Mouse (Mus musculus) liver, embryonic 12.5 days (tissue): ENCODE data around the gene Mrpl3. TPM values are rescaled to one million over a fixed set of nuclear protein-coding genes. Genes with fewer than 3 reads are reported as not detected.

Experiments
- ATAC-seq: fragments of 200-750 bp; cut with Nextera tagmentation; 2 replicates; pipeline ENCODE4 v1.8.0; 2017; ENCODE audit warnings: moderate number of reproducible peaks, mild to moderate bottlenecking, moderate library complexity
- H3K27ac ChIP-seq: fragments of 300-500 bp; sonication (generic); 2 replicates; pipeline ENCODE4 v1.5.1; 2016; ENCODE audit warnings: mild to moderate bottlenecking
- H3K27me3 ChIP-seq: fragments of 300-500 bp; sonication (generic); replicated peaks from 2 replicates; pipeline ENCODE4 v1.6.1; 2016; ENCODE audit warnings: mild to moderate bottlenecking, moderate library complexity
- H3K36me3 ChIP-seq: fragments of 300-500 bp; sonication (generic); 2 replicates; pipeline ENCODE4 v1.6.1; 2016; ENCODE audit warnings: mild to moderate bottlenecking, moderate library complexity
- H3K4me1 ChIP-seq: fragments of 300-500 bp; sonication (generic); 2 replicates; pipeline ENCODE4 v1.6.1; 2016
- H3K4me2 ChIP-seq: fragments of 300-500 bp; sonication (generic); 2 replicates; pipeline ENCODE4 v1.6.1; 2016; ENCODE audit warnings: mild to moderate bottlenecking, moderate library complexity
- H3K4me3 ChIP-seq: fragments of 300-500 bp; sonication (generic); 2 replicates; pipeline ENCODE4 v1.5.1; 2016; ENCODE audit warnings: mild to moderate bottlenecking, moderate library complexity
- H3K9ac ChIP-seq: fragments of 300-500 bp; sonication (generic); 2 replicates; pipeline ENCODE4 v1.6.1; 2016; ENCODE audit warnings: mild to moderate bottlenecking, moderate library complexity
- H3K9me3 ChIP-seq: fragments of 300-500 bp; sonication (generic); replicated peaks from 2 replicates; pipeline ENCODE4 v1.6.1; 2016; ENCODE audit warnings: mild to moderate bottlenecking, moderate library complexity
- WGBS: fragments of 180-500 bp; shearing (Covaris S2); methylation state at CpG from one replicate; pipeline ENCODE4 v1.1.7; 2016; ENCODE audit not compliant: insufficient replicate concordance; 5-methylcytosine and 5-hydroxymethylcytosine counted together
- polyA plus RNA-seq: library from polyadenylated mRNA; unstranded; fragments of >200 nt; fragmentation: Nextera tagmentation; extraction: Ambion mirVana; gene quantifications from 2 replicates; pipeline ENCODE4 v1.2.1, GENCODE M21; 2016

Gene Mrpl3
- 94.1 and 95.8 TPM in 2 replicates for polyA plus RNA-seq

- peak; percentile 83 for ATAC-seq
Measured at GRCm38 (mm10) chr9:105053147-105053557, at the start of gene Mrpl3. Gene Mrpl3 (plus strand): TSS chr9:105053239.

DNA sequence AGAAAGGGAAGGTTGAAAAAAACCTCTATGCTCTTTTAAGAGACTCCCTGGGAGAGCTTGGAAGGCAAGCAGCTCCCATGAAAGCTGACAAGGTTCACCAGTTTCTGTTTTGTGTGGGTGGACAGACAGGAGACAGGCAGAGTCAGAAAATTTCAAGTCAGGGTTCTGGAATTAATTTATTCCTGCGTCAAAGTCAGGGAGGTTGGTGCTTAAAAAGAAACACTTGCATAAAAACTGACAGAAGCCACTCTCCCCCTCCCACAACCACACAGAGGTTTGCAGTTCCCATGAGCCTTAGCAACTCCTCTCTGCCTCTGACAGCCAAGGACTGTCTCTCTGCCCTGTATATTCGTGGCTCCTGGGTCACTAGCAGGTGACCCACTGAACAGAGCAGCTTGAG lies 42.3 kb upstream of the Mrpl3 start:
- 24% methylated on average over 2 of the region's 2 CpGs for WGBS
- H3K4me2 ChIP-seq: no peak overlapping the region
- H3K36me3 ChIP-seq: no peaks in the 10 kb centered on the region
- no peak overlapping the region for H3K27ac ChIP-seq
- H3K27me3 ChIP-seq: no peaks in the 10 kb centered on the region
- H3K9ac ChIP-seq: no peak overlapping the region
- no peaks in the 10 kb centered on the region for H3K9me3 ChIP-seq
- no peak for ATAC-seq
- no peaks in the 10 kb centered on the region for H3K4me1 ChIP-seq
- H3K4me3 ChIP-seq: no peak overlapping the region

More at GRCm38 (mm10) chr9:105053147-105053557, at the start of gene Mrpl3:
- peaks cover 7% of the 10 kb centered on the region; the same call in 1 of the 2 replicates for H3K4me1 ChIP-seq
- peak within 1 kb of the TSS; percentile 46; the same call in 1 of the 2 replicates for H3K27ac ChIP-seq
- H3K9ac ChIP-seq: peak within 1 kb of the TSS; percentile 88
- peaks cover 33% of the 10 kb centered on the region for H3K36me3 ChIP-seq
- under 1% methylated on average over 31 of the region's 31 CpGs for WGBS
- H3K27me3 ChIP-seq: no peaks in the 10 kb centered on the region
- no peaks in the 10 kb centered on the region for H3K9me3 ChIP-seq
- H3K4me3 ChIP-seq: peak within 1 kb of the TSS; percentile 92
- peak within 1 kb of the TSS; percentile 66 for H3K4me2 ChIP-seq

GRCm38 (mm10) chr9:105018186-105018585 lies 34.9 kb upstream of the Mrpl3 start:
- no peak overlapping the region for H3K4me3 ChIP-seq
- no peaks in the 10 kb centered on the region for H3K36me3 ChIP-seq
- no peak overlapping the region for H3K4me2 ChIP-seq
- 77% methylated on average over 7 of the region's 7 CpGs for WGBS
- H3K4me1 ChIP-seq: no peaks in the 10 kb centered on the region
- no peak overlapping the region for H3K9ac ChIP-seq
- H3K27me3 ChIP-seq: no peaks in the 10 kb centered on the region
- H3K9me3 ChIP-seq: no peaks in the 10 kb centered on the region
- no peak for ATAC-seq
- no peak overlapping the region for H3K27ac ChIP-seq

- Histone ChIP-seq H3K27me3 (no peaks in the 10 kb centered on the region), H3K4me1 (no peaks in the 10 kb centered on the region), H3K36me3 (no peaks in the 10 kb centered on the region), H3K9ac (no peak overlapping the region), H3K4me2 (no peak overlapping the region), H3K9me3 (no peaks in the 10 kb centered on the region), H3K27ac (no peak overlapping the region), H3K4me3 (no peak overlapping the region)
- 56% methylated on average over 3 of the region's 3 CpGs for WGBS
- ATAC-seq: no peak
Measured at GRCm38 (mm10) chr9:105028311-105028710, 24.7 kb upstream of the Mrpl3 start.

GRCm38 (mm10) chr9:105032572-105032971 lies 20.5 kb upstream of the Mrpl3 start:
- no peak for ATAC-seq
- 79% methylated on average over 9 of the region's 9 CpGs for WGBS

DNA sequence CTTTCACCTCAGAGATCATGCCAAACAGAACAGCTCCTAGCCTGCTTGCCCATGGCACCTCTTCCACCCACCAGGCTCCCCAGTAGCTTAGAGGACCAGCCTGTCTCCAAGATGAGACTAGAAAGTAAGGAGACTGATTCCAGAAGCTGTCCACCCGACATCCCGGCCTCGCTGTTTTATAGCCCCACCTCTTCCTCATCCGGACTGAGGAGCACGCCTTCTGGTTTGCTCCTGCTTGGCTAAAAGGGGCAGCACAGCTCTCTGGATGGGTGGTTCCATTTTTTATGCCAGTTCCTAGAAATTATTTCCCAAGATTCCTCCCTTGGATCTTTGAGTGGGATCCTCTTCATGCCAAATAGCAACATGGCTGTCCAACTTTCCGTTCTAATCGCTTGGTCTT lies 19.4 kb upstream of the Mrpl3 start:
- Histone ChIP-seq H3K9ac (no peak overlapping the region), H3K4me3 (no peak overlapping the region), H3K9me3 (no peaks in the 10 kb centered on the region), H3K4me1 (no peaks in the 10 kb centered on the region), H3K27ac (no peak overlapping the region), H3K36me3 (no peaks in the 10 kb centered on the region), H3K27me3 (no peaks in the 10 kb centered on the region), H3K4me2 (no peak overlapping the region)
- 79% methylated on average over 7 of the region's 7 CpGs for WGBS
- ATAC-seq: no peak

More at GRCm38 (mm10) chr9:105032572-105032971, 20.5 kb upstream of the Mrpl3 start:
- no peak overlapping the region for H3K27ac ChIP-seq
- no peak overlapping the region for H3K4me3 ChIP-seq
- H3K36me3 ChIP-seq: no peaks in the 10 kb centered on the region
- no peak overlapping the region for H3K4me2 ChIP-seq
- H3K4me1 ChIP-seq: no peaks in the 10 kb centered on the region
- no peak overlapping the region for H3K9ac ChIP-seq
- no peaks in the 10 kb centered on the region for H3K9me3 ChIP-seq
- no peaks in the 10 kb centered on the region for H3K27me3 ChIP-seq

GRCm38 (mm10) chr9:105037847-105038246 lies 15.2 kb upstream of the Mrpl3 start:
- Histone ChIP-seq H3K9ac (no peak overlapping the region), H3K4me2 (no peak overlapping the region), H3K27me3 (no peaks in the 10 kb centered on the region), H3K9me3 (no peaks in the 10 kb centered on the region), H3K27ac (no peak overlapping the region), H3K4me3 (no peak overlapping the region), H3K36me3 (no peaks in the 10 kb centered on the region), H3K4me1 (no peaks in the 10 kb centered on the region)
- ATAC-seq: no peak
- 57% methylated on average over 3 of the region's 3 CpGs for WGBS

GRCm38 (mm10) chr9:105046014-105046413 lies 7.0 kb upstream of the Mrpl3 start:
- H3K4me2 ChIP-seq: no peak overlapping the region
- no peak for ATAC-seq
- H3K4me1 ChIP-seq: no peaks in the 10 kb centered on the region
- no peaks in the 10 kb centered on the region for H3K27me3 ChIP-seq
- no peak overlapping the region for H3K4me3 ChIP-seq
- no peak overlapping the region for H3K9ac ChIP-seq
- H3K27ac ChIP-seq: no peak overlapping the region
- WGBS: 63% methylated on average over 7 of the region's 7 CpGs
- H3K36me3 ChIP-seq: no peaks in the 10 kb centered on the region
- no peaks in the 10 kb centered on the region for H3K9me3 ChIP-seq

- Histone ChIP-seq H3K9ac (no peak overlapping the region), H3K4me3 (no peak overlapping the region), H3K36me3 (no peaks in the 10 kb centered on the region), H3K9me3 (no peaks in the 10 kb centered on the region), H3K27me3 (no peaks in the 10 kb centered on the region), H3K4me2 (no peak overlapping the region), H3K4me1 (no peaks in the 10 kb centered on the region), H3K27ac (no peak overlapping the region)
- no peak for ATAC-seq
- WGBS: 58% methylated on average over 10 of the region's 10 CpGs
Measured at GRCm38 (mm10) chr9:105048351-105048750, 4.7 kb upstream of the Mrpl3 start.

DNA sequence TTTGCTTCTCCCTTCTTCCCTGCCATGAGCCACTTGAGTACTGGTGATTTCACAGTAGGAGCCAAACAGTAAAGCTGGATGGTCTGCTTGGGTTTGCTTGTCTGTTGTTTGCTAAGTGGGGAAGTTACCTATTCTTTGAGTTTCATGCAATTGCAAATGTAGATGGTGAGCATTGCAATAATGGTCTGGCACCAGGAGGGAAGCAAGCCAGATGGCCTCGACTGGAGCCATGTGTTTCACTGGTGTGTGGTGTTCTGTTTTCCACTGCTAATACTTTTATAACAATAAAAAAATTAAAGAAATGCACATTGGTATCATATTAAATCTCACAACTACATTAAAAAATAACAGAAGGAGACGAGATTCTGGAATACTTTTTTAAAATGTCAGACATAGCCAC lies 3.4 kb upstream of the Mrpl3 start:
- 41% methylated on average over 2 of the region's 2 CpGs for WGBS
- no peaks in the 10 kb centered on the region for H3K27me3 ChIP-seq

DNA sequence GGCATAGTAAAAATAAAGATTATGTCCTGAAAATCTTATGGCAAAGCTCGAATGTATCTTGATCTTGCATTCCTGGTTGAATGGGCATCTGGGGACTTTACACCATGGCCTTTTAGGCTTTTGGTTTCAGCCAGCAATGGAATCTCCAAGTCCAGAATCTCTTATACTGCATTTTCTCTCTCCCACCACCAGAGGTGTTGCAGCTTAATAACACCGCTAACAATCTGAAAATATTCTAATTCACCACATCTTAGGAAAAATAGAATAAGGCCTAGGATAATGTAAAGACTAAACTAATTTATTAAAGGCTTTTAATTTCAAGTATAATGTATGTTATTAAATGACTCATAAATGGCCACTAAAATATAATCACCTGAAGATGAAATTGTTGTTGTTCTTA lies 2.8 kb upstream of the Mrpl3 start:
- Histone ChIP-seq H3K9ac (no peak overlapping the region), H3K4me1 (peaks cover 7% of the 10 kb centered on the region; the same call in 1 of the 2 replicates), H3K27me3 (no peaks in the 10 kb centered on the region), H3K36me3 (peaks cover 5% of the 10 kb centered on the region), H3K27ac (no peak overlapping the region), H3K4me2 (no peak overlapping the region), H3K4me3 (no peak overlapping the region), H3K9me3 (no peaks in the 10 kb centered on the region)
- 44% methylated on average over 2 of the region's 2 CpGs for WGBS
- no peak for ATAC-seq

More for the DNA sequence above, 3.4 kb upstream of the Mrpl3 start:
- Histone ChIP-seq H3K4me3 (no peak overlapping the region), H3K4me1 (peaks cover 7% of the 10 kb centered on the region; the same call in 1 of the 2 replicates), H3K27ac (no peak overlapping the region), H3K9me3 (no peaks in the 10 kb centered on the region), H3K36me3 (peaks cover under 1% of the 10 kb centered on the region; the same call in 1 of the 2 replicates), H3K9ac (no peak overlapping the region), H3K4me2 (no peak overlapping the region)
- ATAC-seq: no peak

- peaks cover 7% of the 10 kb centered on the region; the same call in 1 of the 2 replicates for H3K4me1 ChIP-seq
- H3K4me3 ChIP-seq: peak overlapping the region; percentile 92
- H3K9ac ChIP-seq: peak overlapping the region; percentile 88
- H3K27me3 ChIP-seq: no peaks in the 10 kb centered on the region
- no peak for ATAC-seq
- WGBS: 19% methylated on average over 4 of the region's 4 CpGs
- peak overlapping the region; percentile 66 for H3K4me2 ChIP-seq
- H3K9me3 ChIP-seq: no peaks in the 10 kb centered on the region
- H3K36me3 ChIP-seq: peaks cover 39% of the 10 kb centered on the region
- peak overlapping the region; percentile 46; the same call in 1 of the 2 replicates for H3K27ac ChIP-seq
Measured at GRCm38 (mm10) chr9:105053812-105054211, 773 bp downstream of the Mrpl3 start.

DNA sequence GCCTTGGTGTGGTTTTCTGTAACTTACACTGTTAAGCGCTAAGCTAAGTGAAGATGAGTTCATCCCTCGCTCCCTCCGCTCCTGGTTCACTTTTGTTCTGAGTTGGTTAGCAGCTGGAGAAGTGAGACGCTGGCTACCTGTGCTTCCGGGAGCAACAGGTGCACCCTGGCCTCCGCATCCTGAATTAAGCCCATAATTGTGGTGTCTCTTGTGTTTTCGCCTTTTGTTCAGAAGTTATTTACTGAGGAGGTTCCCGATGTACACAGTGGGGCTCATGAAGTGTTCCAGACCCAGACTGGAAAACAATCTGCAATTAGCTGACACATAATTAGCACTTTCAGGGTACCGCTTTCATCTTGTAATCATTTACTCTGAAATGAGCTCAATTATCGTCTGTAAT lies 16.1 kb downstream of the Mrpl3 start:
- no peak overlapping the region for H3K4me3 ChIP-seq
- H3K36me3 ChIP-seq: peaks cover 89% of the 10 kb centered on the region
- ATAC-seq: no peak
- H3K4me1 ChIP-seq: no peaks in the 10 kb centered on the region
- no peak overlapping the region for H3K27ac ChIP-seq
- no peak overlapping the region for H3K4me2 ChIP-seq
- WGBS: 92% methylated on average over 10 of the region's 10 CpGs
- H3K9ac ChIP-seq: no peak overlapping the region
- H3K27me3 ChIP-seq: no peaks in the 10 kb centered on the region
- no peaks in the 10 kb centered on the region for H3K9me3 ChIP-seq
